In the genomic region with DNA sequence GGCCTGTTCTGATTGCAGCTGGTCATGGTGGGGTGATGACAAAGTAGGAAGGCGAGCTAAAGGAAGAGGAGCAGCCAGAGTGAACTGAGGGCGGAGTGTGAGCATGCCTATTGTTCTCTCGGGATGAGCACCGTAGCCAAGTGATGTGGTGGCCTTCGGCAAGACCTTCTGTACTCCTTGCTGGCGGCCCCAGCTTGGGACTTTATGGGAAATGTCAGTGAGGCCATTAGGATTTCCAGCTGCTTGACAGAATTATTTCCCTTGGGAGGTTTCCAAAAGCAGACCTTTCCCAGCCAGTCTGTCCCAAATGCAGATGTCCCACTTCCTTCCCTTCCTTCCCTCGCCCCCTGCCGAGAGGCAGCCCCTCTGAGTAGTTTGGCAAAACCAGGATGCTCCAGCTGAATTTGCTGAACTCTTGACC, we compare ENCODE assay signal across 7 mouse cellular contexts. TPM values are rescaled to one million over a fixed set of nuclear protein-coding genes. Genes with fewer than 3 reads are reported as not detected.
DNase-seq lines count a peak whose midpoint lies in the region; ATAC-seq and TF ChIP-seq lines count a peak whose summit lies in the region.

No protein-coding gene starts in this region.

- 23% methylated on average over 8 of the region's 8 CpGs for WGBS in neural tube, embryonic 12.5 days
- 67% methylated on average over 8 of the region's 8 CpGs for WGBS in heart, embryonic 14.5 days
- 21% methylated on average over 8 of the region's 8 CpGs for WGBS in kidney, postnatal 0 days

- peaks cover 35% of the 10 kb centered on the region for H3K4me1 ChIP-seq in neural tube, embryonic 12.5 days
- peaks cover 15 to 48% of the 10 kb centered on the region in 2 experiments for H3K4me1 ChIP-seq in heart, embryonic 14.5 days (ENCODE audit: control insufficient read depth in 2 of 2, insufficient read depth in 2 of 2, low read length in 2 of 2)
- H3K4me1 ChIP-seq in kidney, postnatal 0 days (replicated peaks; ENCODE audit: insufficient read depth, low read length) = peaks cover 50% of the 10 kb centered on the region

- no peak overlapping the region for H3K27ac ChIP-seq in neural tube, embryonic 12.5 days
- H3K27ac ChIP-seq in heart, embryonic 14.5 days (replicated peaks in 1 of 2; ENCODE audit: control insufficient read depth in 1 of 2, insufficient read depth in 1 of 2, low read depth in 2 of 2, low read length in 2 of 2) = peak overlapping the region in 1 of 2 experiments; percentile 41; a peak in 1 of 4 replicates
- peak overlapping the region; percentile 77 for H3K27ac ChIP-seq in kidney, postnatal 0 days

- no peak overlapping the region for H3K4me3 ChIP-seq in neural tube, embryonic 12.5 days
- no peak overlapping the region for H3K4me3 ChIP-seq in heart, embryonic 14.5 days (ENCODE audit: control insufficient read depth in 1 of 2, insufficient read depth in 1 of 2, low read depth in 1 of 2, low read length in 2 of 2)
- no peak overlapping the region for H3K4me3 ChIP-seq in kidney, postnatal 0 days (replicated peaks; ENCODE audit: low read depth, low read length)

- H3K9me3 ChIP-seq in neural tube, embryonic 12.5 days = no peaks in the 10 kb centered on the region
- no peaks in the 10 kb centered on the region for H3K9me3 ChIP-seq in heart, embryonic 14.5 days (ENCODE audit: control insufficient read depth, low read length)
- H3K9me3 ChIP-seq in kidney, postnatal 0 days (replicated peaks; ENCODE audit: low read length) = no peaks in the 10 kb centered on the region

- H3K4me2 ChIP-seq in neural tube, embryonic 12.5 days (replicated peaks) = peak overlapping the region; percentile 26
- H3K4me2 ChIP-seq in heart, embryonic 14.5 days (ENCODE audit: low read length) = no peak overlapping the region; the same call in 1 of the 2 replicates
- peak overlapping the region; percentile 28 for H3K4me2 ChIP-seq in kidney, postnatal 0 days (ENCODE audit: low read length)

- ATAC-seq in neural tube, embryonic 12.5 days (ENCODE audit: low FRiP score, low read depth) = peak; percentile 49; the same call in 1 of the 2 replicates
- ATAC-seq in heart, embryonic 14.5 days (ENCODE audit: insufficient number of reproducible peaks, insufficient read depth, low FRiP score, low read depth) = peak; percentile 63; the same call in 1 of the 2 replicates
- peak; percentile 33 for ATAC-seq in kidney, postnatal 0 days (replicated peaks; ENCODE audit: low FRiP score, low read depth)
- ATAC-seq in granulocyte monocyte progenitor cell, adult 5-6 weeks (replicated peaks; ENCODE audit: poor library complexity, severe bottlenecking) = no peak

- peak; percentile 27; the same call in 1 of the 2 replicates for TF ChIP-seq CTCF in kidney, postnatal 0 days (IDR thresholded peaks at IDR 0.05; ENCODE audit: low read depth)

- no peak overlapping the region for H3K9ac ChIP-seq in neural tube, embryonic 12.5 days
- no peak overlapping the region for H3K9ac ChIP-seq in heart, embryonic 14.5 days (ENCODE audit: low read length)
- no peak overlapping the region for H3K9ac ChIP-seq in kidney, postnatal 0 days (ENCODE audit: low read depth, low read length)

- no peaks in the 10 kb centered on the region for H3K27me3 ChIP-seq in neural tube, embryonic 12.5 days (replicated peaks)
- no peaks in the 10 kb centered on the region for H3K27me3 ChIP-seq in heart, embryonic 14.5 days (ENCODE audit: control insufficient read depth, insufficient read depth, low read length)
- H3K27me3 ChIP-seq in kidney, postnatal 0 days (ENCODE audit: insufficient read depth, low read length) = no peaks in the 10 kb centered on the region

- H3K36me3 ChIP-seq in neural tube, embryonic 12.5 days = peaks cover 5% of the 10 kb centered on the region; the same call in 1 of the 2 replicates
- H3K36me3 ChIP-seq in heart, embryonic 14.5 days (ENCODE audit: control insufficient read depth, insufficient read depth, low read length) = no peaks in the 10 kb centered on the region
- H3K36me3 ChIP-seq in kidney, postnatal 0 days (ENCODE audit: insufficient read depth, low read length) = no peaks in the 10 kb centered on the region

- no peak for DNase-seq in neural tube, embryonic 10.5 days (ENCODE audit: extremely low spot score, low spot score)
- peak; percentile 90 for DNase-seq in kidney, postnatal 0 days (ENCODE audit: low spot score)
- DNase-seq in right cerebral cortex, adult 18-20 months = no peak
- no peak for DNase-seq in thymus, postnatal 14 days

RNA-seq across cellular contexts. Expression of a gene that starts 8.1 kb away (rescaled TPM):
- polyA plus RNA-seq in neural tube, embryonic 12.5 days (2016; fragmentation: Nextera tagmentation; extraction: Ambion mirVana) = 253 and 266 TPM in 2 replicates
- polyA plus RNA-seq in heart, embryonic 14.5 days (2014; fragmentation: Nextera tagmentation; extraction: Ambion mirVana) = 83.8 and 85.3 TPM in 2 replicates
- 140 and 154 TPM in 2 replicates for polyA plus RNA-seq in kidney, postnatal 0 days (2015; fragmentation: Nextera tagmentation; extraction: Ambion mirVana)
- 89.0 and 103 TPM in 2 replicates for total RNA-seq in granulocyte monocyte progenitor cell, adult 5-6 weeks (2014; fragmentation: Nextera tagmentation)
- total RNA-seq in granulocyte monocyte progenitor cell, adult 5-6 weeks (2017) = 67.7 and 70.7 TPM in 2 replicates

RNA-seq across cellular contexts. Expression of a gene that starts 56.6 kb away (rescaled TPM):
- 0.10 TPM in 1 of 2 replicates, not detected in the other for polyA plus RNA-seq in neural tube, embryonic 12.5 days (2016; fragmentation: Nextera tagmentation; extraction: Ambion mirVana)
- polyA plus RNA-seq in heart, embryonic 14.5 days (2014; fragmentation: Nextera tagmentation; extraction: Ambion mirVana) = 0.11 TPM in 1 of 2 replicates, not detected in the other
- polyA plus RNA-seq in kidney, postnatal 0 days (2015; fragmentation: Nextera tagmentation; extraction: Ambion mirVana) = 1.8 and 2.2 TPM in 2 replicates
- not detected in 2 replicates for total RNA-seq in granulocyte monocyte progenitor cell, adult 5-6 weeks (2014; fragmentation: Nextera tagmentation)
- not detected in 2 replicates for total RNA-seq in granulocyte monocyte progenitor cell, adult 5-6 weeks (2017)
